Mouse (Mus musculus): Measurements from ENCODE around the gene Setd1b.

Gene Setd1b

GRCm38 (mm10) chr5:123159866-123160265 lies 17.9 kb downstream of the Setd1b start:
- no peak for DNase-seq (ENCODE audit: low read depth, low spot score)

- no peak for DNase-seq (ENCODE audit: low read depth, low spot score)
These were observed 18.3 kb downstream of the Setd1b start for GRCm38 (mm10) chr5:123160341-123160740.

- DNase-seq (ENCODE audit: low read depth, low spot score) = no peak
These were observed 20.9 kb downstream of the Setd1b start for GRCm38 (mm10) chr5:123162942-123163341.

- no peak for DNase-seq (ENCODE audit: low read depth, low spot score)
These were observed 24.4 kb downstream of the Setd1b start for GRCm38 (mm10) chr5:123166437-123166836.

- no peak for DNase-seq (ENCODE audit: low read depth, low spot score)
These were observed 25.6 kb downstream of the Setd1b start for GRCm38 (mm10) chr5:123167591-123167990.

GRCm38 (mm10) chr5:123169284-123169683 lies 27.3 kb downstream of the Setd1b start, which contains the start of gene Psmd9:
TSS of gene Psmd9 (plus strand) at chr5:123169413.
- DNase-seq (ENCODE audit: low read depth, low spot score) = no peak

- no peak for DNase-seq (ENCODE audit: low read depth, low spot score)
These were observed 28.4 kb downstream of the Setd1b start for GRCm38 (mm10) chr5:123170365-123170764.

GRCm38 (mm10) chr5:123171646-123172350 lies 29.8 kb downstream of the Setd1b start:
- peak; percentile 93 for DNase-seq (ENCODE audit: low read depth, low spot score)

GRCm38 (mm10) chr5:123178792-123179191 lies 36.8 kb downstream of the Setd1b start:
- no peak for DNase-seq (ENCODE audit: low read depth, low spot score)

- no peak for DNase-seq (ENCODE audit: low read depth, low spot score)
These were observed 38.4 kb downstream of the Setd1b start for GRCm38 (mm10) chr5:123180390-123180789.

- DNase-seq (ENCODE audit: low read depth, low spot score) = no peak
These were observed 39.5 kb downstream of the Setd1b start for GRCm38 (mm10) chr5:123181536-123181935.

- DNase-seq (ENCODE audit: low read depth, low spot score) = no peak
These were observed 40.7 kb downstream of the Setd1b start, which contains the start of gene Hpd for GRCm38 (mm10) chr5:123182651-123183050. TSS of gene Hpd (minus strand) at chr5:123182727.

GRCm38 (mm10) chr5:123185966-123186365 lies 44.0 kb downstream of the Setd1b start:
- no peak for DNase-seq (ENCODE audit: low read depth, low spot score)

GRCm38 (mm10) chr5:123187306-123187705 lies 45.3 kb downstream of the Setd1b start:
- no peak for DNase-seq (ENCODE audit: low read depth, low spot score)

GRCm38 (mm10) chr5:123190912-123191311 lies 48.9 kb downstream of the Setd1b start:
- DNase-seq (ENCODE audit: low read depth, low spot score) = no peak

- no peak for DNase-seq (ENCODE audit: low read depth, low spot score)
These were observed 49.4 kb downstream of the Setd1b start for GRCm38 (mm10) chr5:123191427-123191826.

- DNase-seq (ENCODE audit: low read depth, low spot score) = no peak
These were observed 50.7 kb downstream of the Setd1b start for GRCm38 (mm10) chr5:123192606-123193150.

- DNase-seq (ENCODE audit: low read depth, low spot score) = no peak
These were observed 51.4 kb downstream of the Setd1b start for GRCm38 (mm10) chr5:123193436-123193835.

- DNase-seq (ENCODE audit: low read depth, low spot score) = no peak
These were observed 52.9 kb downstream of the Setd1b start for GRCm38 (mm10) chr5:123194856-123195255.

- no peak for DNase-seq (ENCODE audit: low read depth, low spot score)
These were observed 53.6 kb downstream of the Setd1b start for GRCm38 (mm10) chr5:123195500-123196000.

GRCm38 (mm10) chr5:123196746-123197145 lies 54.8 kb downstream of the Setd1b start:
- no peak for DNase-seq (ENCODE audit: low read depth, low spot score)

- DNase-seq (ENCODE audit: low read depth, low spot score) = no peak
These were observed 56.5 kb downstream of the Setd1b start for GRCm38 (mm10) chr5:123198523-123198922.

Measured in mesoderm, embryonic 11.5 days (tissue).